Mouse (Mus musculus): ENCODE measurements at regions not wholly inside any gene's neighbourhood (a gene's known extent, or its start where the extent isn't known, plus 50 kb on each side); places are given as distances from the start of the nearest gene placed in this dataset.

GRCm38 (mm10) chr11:44007526-44008040 is 106.6 kb upstream of the Adra1b start:
- H3K4me1 ChIP-seq (replicated peaks; ENCODE audit: control insufficient read depth, insufficient read depth, low read length) = no peaks in the 10 kb centered on the region
- WGBS = 84% methylated on average over 5 of the region's 5 CpGs
- no peak for ATAC-seq (ENCODE audit: low FRiP score)
- H3K4me3 ChIP-seq (ENCODE audit: low read depth, low read length) = no peak overlapping the region
- H3K36me3 ChIP-seq (ENCODE audit: control insufficient read depth, insufficient read depth, low read length) = no peaks in the 10 kb centered on the region
- H3K27ac ChIP-seq (ENCODE audit: low read depth, low read length) = no peak overlapping the region
- no peak overlapping the region for H3K4me2 ChIP-seq (replicated peaks; ENCODE audit: low read depth, low read length)
- DNase-seq (ENCODE audit: low spot score) = no peak
- H3K9me3 ChIP-seq (ENCODE audit: control insufficient read depth, low read length) = no peaks in the 10 kb centered on the region
- no peaks in the 10 kb centered on the region for H3K27me3 ChIP-seq (ENCODE audit: control insufficient read depth, insufficient read depth, low read length)
- H3K9ac ChIP-seq (ENCODE audit: low read depth, low read length) = no peak overlapping the region

GRCm38 (mm10) chr11:44012314-44012713 is 111.3 kb upstream of the Adra1b start:
- H3K9me3 ChIP-seq (ENCODE audit: control insufficient read depth, low read length) = no peaks in the 10 kb centered on the region
- WGBS = 86% methylated on average over 5 of the region's 5 CpGs

GRCm38 (mm10) chr11:44013841-44014240 is 112.8 kb upstream of the Adra1b start:
- no peak overlapping the region for H3K27ac ChIP-seq (ENCODE audit: low read depth, low read length)
- H3K9me3 ChIP-seq (ENCODE audit: control insufficient read depth, low read length) = no peaks in the 10 kb centered on the region
- DNase-seq (ENCODE audit: low spot score) (no peak), ATAC-seq (ENCODE audit: low FRiP score) (no peak)
- 30% methylated on average over 1 of the region's 1 CpGs for WGBS
- H3K36me3 ChIP-seq (ENCODE audit: control insufficient read depth, insufficient read depth, low read length) = no peaks in the 10 kb centered on the region
- H3K27me3 ChIP-seq (ENCODE audit: control insufficient read depth, insufficient read depth, low read length) = no peaks in the 10 kb centered on the region
- no peak overlapping the region for H3K4me2 ChIP-seq (replicated peaks; ENCODE audit: low read depth, low read length)
- no peaks in the 10 kb centered on the region for H3K4me1 ChIP-seq (replicated peaks; ENCODE audit: control insufficient read depth, insufficient read depth, low read length)
- no peak overlapping the region for H3K4me3 ChIP-seq (ENCODE audit: low read depth, low read length)
- no peak overlapping the region for H3K9ac ChIP-seq (ENCODE audit: low read depth, low read length)

More at GRCm38 (mm10) chr11:44012314-44012713, 111.3 kb upstream of the Adra1b start:
- Histone ChIP-seq H3K4me1 (replicated peaks; ENCODE audit: control insufficient read depth, insufficient read depth, low read length) (no peaks in the 10 kb centered on the region), H3K27ac (ENCODE audit: low read depth, low read length) (no peak overlapping the region), H3K4me3 (ENCODE audit: low read depth, low read length) (no peak overlapping the region), H3K4me2 (replicated peaks; ENCODE audit: low read depth, low read length) (no peak overlapping the region), H3K27me3 (ENCODE audit: control insufficient read depth, insufficient read depth, low read length) (no peaks in the 10 kb centered on the region), H3K9ac (ENCODE audit: low read depth, low read length) (no peak overlapping the region), H3K36me3 (ENCODE audit: control insufficient read depth, insufficient read depth, low read length) (no peaks in the 10 kb centered on the region)
- DNase-seq (ENCODE audit: low spot score) = no peak
- no peak for ATAC-seq (ENCODE audit: low FRiP score)

- H3K27me3 ChIP-seq (ENCODE audit: control insufficient read depth, insufficient read depth, low read length) = no peaks in the 10 kb centered on the region
- ATAC-seq (ENCODE audit: low FRiP score) (no peak), DNase-seq (ENCODE audit: low spot score) (no peak)
- H3K4me1 ChIP-seq (replicated peaks; ENCODE audit: control insufficient read depth, insufficient read depth, low read length) = no peaks in the 10 kb centered on the region
- no peak overlapping the region for H3K4me3 ChIP-seq (ENCODE audit: low read depth, low read length)
- no peak overlapping the region for H3K9ac ChIP-seq (ENCODE audit: low read depth, low read length)
- 75% methylated on average over 4 of the region's 4 CpGs for WGBS
- H3K36me3 ChIP-seq (ENCODE audit: control insufficient read depth, insufficient read depth, low read length) = no peaks in the 10 kb centered on the region
- no peak overlapping the region for H3K4me2 ChIP-seq (replicated peaks; ENCODE audit: low read depth, low read length)
- H3K27ac ChIP-seq (ENCODE audit: low read depth, low read length) = no peak overlapping the region
- no peaks in the 10 kb centered on the region for H3K9me3 ChIP-seq (ENCODE audit: control insufficient read depth, low read length)
These were observed 120.6 kb upstream of the Adra1b start for GRCm38 (mm10) chr11:44021638-44022037.

GRCm38 (mm10) chr11:44027046-44027445 is 126.0 kb upstream of the Adra1b start:
- H3K9me3 ChIP-seq (ENCODE audit: control insufficient read depth, low read length) = no peaks in the 10 kb centered on the region
- ATAC-seq (ENCODE audit: low FRiP score) = no peak
- H3K27ac ChIP-seq (ENCODE audit: low read depth, low read length) = no peak overlapping the region
- DNase-seq (ENCODE audit: low spot score) = no peak
- no peaks in the 10 kb centered on the region for H3K27me3 ChIP-seq (ENCODE audit: control insufficient read depth, insufficient read depth, low read length)
- WGBS = 81% methylated on average over 3 of the region's 3 CpGs
- no peak overlapping the region for H3K4me2 ChIP-seq (replicated peaks; ENCODE audit: low read depth, low read length)
- H3K4me3 ChIP-seq (ENCODE audit: low read depth, low read length) = no peak overlapping the region
- H3K36me3 ChIP-seq (ENCODE audit: control insufficient read depth, insufficient read depth, low read length) = no peaks in the 10 kb centered on the region
- H3K9ac ChIP-seq (ENCODE audit: low read depth, low read length) = no peak overlapping the region
- H3K4me1 ChIP-seq (replicated peaks; ENCODE audit: control insufficient read depth, insufficient read depth, low read length) = no peaks in the 10 kb centered on the region

GRCm38 (mm10) chr11:44046083-44046482 is 145.1 kb upstream of the Adra1b start:
- Histone ChIP-seq H3K27ac (ENCODE audit: low read depth, low read length) (no peak overlapping the region), H3K36me3 (ENCODE audit: control insufficient read depth, insufficient read depth, low read length) (no peaks in the 10 kb centered on the region), H3K9me3 (ENCODE audit: control insufficient read depth, low read length) (no peaks in the 10 kb centered on the region), H3K9ac (ENCODE audit: low read depth, low read length) (no peak overlapping the region), H3K4me3 (ENCODE audit: low read depth, low read length) (no peak overlapping the region), H3K4me1 (replicated peaks; ENCODE audit: control insufficient read depth, insufficient read depth, low read length) (no peaks in the 10 kb centered on the region), H3K4me2 (replicated peaks; ENCODE audit: low read depth, low read length) (no peak overlapping the region), H3K27me3 (ENCODE audit: control insufficient read depth, insufficient read depth, low read length) (no peaks in the 10 kb centered on the region)
- WGBS = 74% methylated on average over 2 of the region's 2 CpGs
- ATAC-seq (ENCODE audit: low FRiP score) (no peak), DNase-seq (ENCODE audit: low spot score) (no peak)

- DNase-seq (ENCODE audit: low spot score) (no peak), ATAC-seq (ENCODE audit: low FRiP score) (no peak)
- Histone ChIP-seq H3K9ac (ENCODE audit: low read depth, low read length) (no peak overlapping the region), H3K4me2 (replicated peaks; ENCODE audit: low read depth, low read length) (no peak overlapping the region), H3K4me3 (ENCODE audit: low read depth, low read length) (no peak overlapping the region), H3K27me3 (ENCODE audit: control insufficient read depth, insufficient read depth, low read length) (no peaks in the 10 kb centered on the region), H3K36me3 (ENCODE audit: control insufficient read depth, insufficient read depth, low read length) (no peaks in the 10 kb centered on the region), H3K27ac (ENCODE audit: low read depth, low read length) (no peak overlapping the region), H3K4me1 (replicated peaks; ENCODE audit: control insufficient read depth, insufficient read depth, low read length) (no peaks in the 10 kb centered on the region), H3K9me3 (ENCODE audit: control insufficient read depth, low read length) (no peaks in the 10 kb centered on the region)
- WGBS = 81% methylated on average over 5 of the region's 5 CpGs
These were observed 148.4 kb upstream of the Adra1b start for GRCm38 (mm10) chr11:44049253-44049976.

- H3K9me3 ChIP-seq (ENCODE audit: control insufficient read depth, low read length) = no peaks in the 10 kb centered on the region
- 86% methylated on average over 5 of the region's 5 CpGs for WGBS
- no peak overlapping the region for H3K27ac ChIP-seq (ENCODE audit: low read depth, low read length)
- H3K4me2 ChIP-seq (replicated peaks; ENCODE audit: low read depth, low read length) = no peak overlapping the region
- H3K27me3 ChIP-seq (ENCODE audit: control insufficient read depth, insufficient read depth, low read length) = no peaks in the 10 kb centered on the region
- H3K4me1 ChIP-seq (replicated peaks; ENCODE audit: control insufficient read depth, insufficient read depth, low read length) = no peaks in the 10 kb centered on the region
- DNase-seq (ENCODE audit: low spot score) (no peak), ATAC-seq (ENCODE audit: low FRiP score) (no peak)
- no peaks in the 10 kb centered on the region for H3K36me3 ChIP-seq (ENCODE audit: control insufficient read depth, insufficient read depth, low read length)
- no peak overlapping the region for H3K4me3 ChIP-seq (ENCODE audit: low read depth, low read length)
- H3K9ac ChIP-seq (ENCODE audit: low read depth, low read length) = no peak overlapping the region
These were observed 151.5 kb upstream of the Adra1b start for GRCm38 (mm10) chr11:44052481-44052880.

- Histone ChIP-seq H3K27ac (ENCODE audit: low read depth, low read length) (no peak overlapping the region), H3K27me3 (ENCODE audit: control insufficient read depth, insufficient read depth, low read length) (no peaks in the 10 kb centered on the region), H3K9me3 (ENCODE audit: control insufficient read depth, low read length) (no peaks in the 10 kb centered on the region), H3K9ac (ENCODE audit: low read depth, low read length) (no peak overlapping the region), H3K4me2 (replicated peaks; ENCODE audit: low read depth, low read length) (no peak overlapping the region), H3K4me3 (ENCODE audit: low read depth, low read length) (no peak overlapping the region), H3K4me1 (replicated peaks; ENCODE audit: control insufficient read depth, insufficient read depth, low read length) (no peaks in the 10 kb centered on the region), H3K36me3 (ENCODE audit: control insufficient read depth, insufficient read depth, low read length) (no peaks in the 10 kb centered on the region)
- DNase-seq (ENCODE audit: low spot score) (no peak), ATAC-seq (ENCODE audit: low FRiP score) (no peak)
- WGBS = 88% methylated on average over 1 of the region's 1 CpGs
These were observed 161.4 kb upstream of the Adra1b start for GRCm38 (mm10) chr11:44062446-44062845.
